Mouse (Mus musculus): ENCODE results near the gene Dct. TPM values are rescaled to one million over a fixed set of nuclear protein-coding genes. Genes with fewer than 3 reads are reported as not detected.

Dct gene
- polyA plus RNA-seq, 1 experiment, result 0.30 TPM

GRCm38 (mm10) chr14:118050431-118050830 lies 1.6 kb downstream of the Dct start:
- 69% methylated on average over 10 of the region's 10 CpGs for WGBS
- no peak for TF ChIP-seq POLR2A (IDR thresholded peaks at IDR 0.05; ENCODE audit: borderline replicate concordance, extremely low read depth, low read depth, low read length)
- TF ChIP-seq CTCF (IDR thresholded peaks at IDR 0.05; ENCODE audit: insufficient read depth, low read length), result no peak
- no peak for DNase-seq
- no peak overlapping the region for H3K4me3 ChIP-seq (replicated peaks; ENCODE audit: extremely low read depth, low read depth, low read length)
- H3K4me1 ChIP-seq (ENCODE audit: control insufficient read depth, insufficient read depth, low read length), result no peaks in the 10 kb centered on the region

- TF ChIP-seq POLR2A (IDR thresholded peaks at IDR 0.05; ENCODE audit: borderline replicate concordance, extremely low read depth, low read depth, low read length) (no peak), CTCF (IDR thresholded peaks at IDR 0.05; ENCODE audit: insufficient read depth, low read length) (no peak)
- no peaks in the 10 kb centered on the region for H3K4me1 ChIP-seq (ENCODE audit: control insufficient read depth, insufficient read depth, low read length)
- DNase-seq, result no peak
- WGBS, result 63% methylated on average over 12 of the region's 12 CpGs
- no peak overlapping the region for H3K4me3 ChIP-seq (replicated peaks; ENCODE audit: extremely low read depth, low read depth, low read length)
These were observed 2.3 kb downstream of the Dct start for GRCm38 (mm10) chr14:118049648-118050238.

DNA sequence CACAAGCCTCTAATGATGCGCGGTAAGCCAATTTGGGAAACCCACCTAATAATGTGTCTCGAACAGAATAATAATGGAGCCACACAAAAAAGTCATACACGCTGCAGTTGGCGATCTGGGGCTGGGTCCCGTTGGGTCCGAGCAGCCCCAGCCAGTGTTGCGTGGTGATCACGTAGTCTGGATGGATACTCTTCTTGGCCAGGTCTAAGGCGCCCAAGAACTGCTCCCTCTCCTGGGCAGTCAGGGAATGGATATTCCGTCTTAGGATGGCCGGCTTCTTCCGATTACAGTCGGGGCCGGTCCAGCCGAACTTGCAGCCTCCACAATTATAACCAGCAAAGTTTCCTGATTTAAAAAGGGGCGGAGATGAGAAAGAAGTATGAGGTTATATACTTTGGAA lies 9.1 kb downstream of the Dct start:
- Histone ChIP-seq H3K4me1 (ENCODE audit: control insufficient read depth, insufficient read depth, low read length) (no peaks in the 10 kb centered on the region; the same call in 1 of the 2 replicates), H3K4me3 (replicated peaks; ENCODE audit: extremely low read depth, low read depth, low read length) (no peak overlapping the region)
- WGBS, result 89% methylated on average over 17 of the region's 17 CpGs
- no peak for TF ChIP-seq CTCF (IDR thresholded peaks at IDR 0.05; ENCODE audit: insufficient read depth, low read length)
- TF ChIP-seq POLR2A (IDR thresholded peaks at IDR 0.05; ENCODE audit: borderline replicate concordance, extremely low read depth, low read depth, low read length), result no peak
- DNase-seq, result no peak

DNA sequence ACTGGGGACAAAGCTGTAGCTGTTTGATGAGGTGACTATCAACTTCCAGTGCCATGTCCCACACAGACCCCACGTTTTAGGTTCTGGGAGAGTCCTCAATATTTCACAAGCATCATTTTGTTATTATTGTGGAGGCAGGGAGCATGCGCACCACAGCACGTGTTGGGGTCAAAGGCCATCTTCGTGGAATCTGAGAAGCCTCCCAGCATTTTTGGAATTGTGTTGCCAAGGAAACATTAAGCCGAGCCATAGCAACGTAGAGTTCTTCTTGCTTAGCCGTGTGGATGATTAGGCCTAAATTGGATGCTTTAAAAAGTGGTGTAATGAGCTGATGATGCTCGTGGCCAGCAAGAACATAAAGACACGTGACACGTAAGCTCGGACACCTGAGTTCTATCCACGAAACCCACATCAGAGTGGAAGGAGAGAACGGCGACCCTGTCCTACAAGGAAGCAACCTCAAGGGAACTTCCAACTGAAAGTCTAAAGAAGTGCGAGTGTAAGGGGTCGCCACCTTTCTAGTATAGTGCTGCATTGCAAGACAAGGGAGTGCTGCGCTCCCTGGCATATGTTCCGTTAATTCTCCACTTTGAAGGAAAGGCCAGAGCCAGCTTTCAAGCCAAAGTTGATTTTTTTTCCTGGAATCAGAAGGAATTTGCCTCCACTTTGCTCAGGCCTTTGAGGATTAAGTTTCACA lies 9.8 kb downstream of the Dct start:
- DNase-seq, result no peak
- 84% methylated on average over 18 of the region's 18 CpGs for WGBS
- H3K4me3 ChIP-seq (replicated peaks; ENCODE audit: extremely low read depth, low read depth, low read length), result no peak overlapping the region
- H3K4me1 ChIP-seq (ENCODE audit: control insufficient read depth, insufficient read depth, low read length), result no peaks in the 10 kb centered on the region; the same call in 1 of the 2 replicates
- TF ChIP-seq CTCF (IDR thresholded peaks at IDR 0.05; ENCODE audit: insufficient read depth, low read length) (no peak), POLR2A (IDR thresholded peaks at IDR 0.05; ENCODE audit: borderline replicate concordance, extremely low read depth, low read depth, low read length) (no peak)

DNA sequence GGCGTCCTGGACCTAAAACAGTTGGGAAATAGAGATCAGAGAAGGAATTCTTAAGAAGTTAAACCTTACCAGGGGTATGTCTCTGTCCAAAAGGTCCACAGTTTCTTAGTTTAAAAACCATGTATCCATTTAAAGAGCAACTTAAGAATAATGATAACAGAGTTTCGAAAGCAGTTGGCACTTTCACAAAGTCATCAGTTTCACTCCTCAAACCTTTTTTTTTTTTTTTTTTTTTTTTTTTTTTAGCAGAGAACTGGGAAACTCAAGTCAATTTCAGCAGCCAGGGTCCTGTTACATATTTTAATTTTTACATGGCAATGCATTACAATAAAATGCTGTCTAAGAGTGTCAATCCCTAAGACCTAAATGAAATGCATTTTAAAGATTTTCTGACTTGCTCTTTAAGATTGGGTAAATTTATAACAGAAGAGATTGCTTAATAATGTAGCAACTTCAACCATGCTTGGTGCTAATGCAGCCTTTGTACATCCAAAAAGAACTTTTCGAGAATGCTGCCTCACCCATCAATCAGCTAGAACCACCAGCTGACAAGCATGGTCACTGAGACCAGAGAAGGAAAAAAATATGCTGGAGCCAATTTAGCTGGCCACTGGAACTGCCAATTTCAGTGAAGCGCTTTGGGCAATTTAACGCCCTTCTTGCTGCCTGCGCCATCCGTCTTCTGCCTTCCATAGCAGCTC lies 11.3 kb downstream of the Dct start:
- 73% methylated on average over 7 of the region's 7 CpGs for WGBS
- no peak for TF ChIP-seq CTCF (IDR thresholded peaks at IDR 0.05; ENCODE audit: insufficient read depth, low read length)
- no peak for TF ChIP-seq POLR2A (IDR thresholded peaks at IDR 0.05; ENCODE audit: borderline replicate concordance, extremely low read depth, low read depth, low read length)
- Histone ChIP-seq H3K4me1 (ENCODE audit: control insufficient read depth, insufficient read depth, low read length) (no peaks in the 10 kb centered on the region; the same call in 1 of the 2 replicates), H3K4me3 (replicated peaks; ENCODE audit: extremely low read depth, low read depth, low read length) (no peak overlapping the region)
- no peak for DNase-seq

DNA sequence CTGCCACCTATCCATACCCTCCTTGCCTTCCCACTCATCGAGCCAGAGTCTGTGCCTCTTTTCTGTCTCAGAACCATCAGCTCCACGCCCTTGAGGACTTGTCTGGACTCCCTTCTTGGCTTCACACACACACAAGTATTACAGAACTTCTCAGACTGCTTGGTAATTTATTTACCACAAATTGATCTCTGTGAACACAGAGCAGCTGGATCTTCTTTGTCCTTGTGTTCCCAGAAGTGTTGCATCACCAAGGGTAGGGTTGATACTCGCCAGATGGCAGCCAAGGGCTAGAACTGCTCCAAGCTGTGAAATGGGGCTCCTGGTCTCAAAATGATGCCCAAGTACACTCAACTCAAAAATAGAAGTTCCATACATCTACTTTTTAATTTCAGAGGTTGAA lies 13.0 kb downstream of the Dct start:
- Histone ChIP-seq H3K4me3 (replicated peaks; ENCODE audit: extremely low read depth, low read depth, low read length) (no peak overlapping the region), H3K4me1 (ENCODE audit: control insufficient read depth, insufficient read depth, low read length) (no peaks in the 10 kb centered on the region; the same call in 1 of the 2 replicates)
- TF ChIP-seq CTCF (IDR thresholded peaks at IDR 0.05; ENCODE audit: insufficient read depth, low read length) (no peak), POLR2A (IDR thresholded peaks at IDR 0.05; ENCODE audit: borderline replicate concordance, extremely low read depth, low read depth, low read length) (no peak)
- no peak for DNase-seq
- WGBS, result 65% methylated on average over 3 of the region's 3 CpGs

- no peak for DNase-seq
- no peaks in the 10 kb centered on the region for H3K4me1 ChIP-seq (ENCODE audit: control insufficient read depth, insufficient read depth, low read length)
- TF ChIP-seq POLR2A (IDR thresholded peaks at IDR 0.05; ENCODE audit: borderline replicate concordance, extremely low read depth, low read depth, low read length) (no peak), CTCF (IDR thresholded peaks at IDR 0.05; ENCODE audit: insufficient read depth, low read length) (no peak)
- 93% methylated on average over 3 of the region's 3 CpGs for WGBS
- no peak overlapping the region for H3K4me3 ChIP-seq (replicated peaks; ENCODE audit: extremely low read depth, low read depth, low read length)
These were observed 24.5 kb downstream of the Dct start for GRCm38 (mm10) chr14:118027564-118027963.

GRCm38 (mm10) chr14:118021867-118022543 lies 30.0 kb downstream of the Dct start:
- Histone ChIP-seq H3K4me3 (replicated peaks; ENCODE audit: extremely low read depth, low read depth, low read length) (no peak overlapping the region), H3K4me1 (ENCODE audit: control insufficient read depth, insufficient read depth, low read length) (no peaks in the 10 kb centered on the region)
- no peak for DNase-seq
- no peak for TF ChIP-seq POLR2A (IDR thresholded peaks at IDR 0.05; ENCODE audit: borderline replicate concordance, extremely low read depth, low read depth, low read length)
- TF ChIP-seq CTCF (IDR thresholded peaks at IDR 0.05; ENCODE audit: insufficient read depth, low read length), result no peak
- WGBS, result 82% methylated on average over 10 of the region's 10 CpGs

GRCm38 (mm10) chr14:118019314-118019713 lies 32.7 kb downstream of the Dct start:
- no peak for DNase-seq
- 51% methylated on average over 5 of the region's 5 CpGs for WGBS
- H3K4me1 ChIP-seq (ENCODE audit: control insufficient read depth, insufficient read depth, low read length), result no peaks in the 10 kb centered on the region
- no peak for TF ChIP-seq CTCF (IDR thresholded peaks at IDR 0.05; ENCODE audit: insufficient read depth, low read length)
- no peak for TF ChIP-seq POLR2A (IDR thresholded peaks at IDR 0.05; ENCODE audit: borderline replicate concordance, extremely low read depth, low read depth, low read length)
- H3K4me3 ChIP-seq (replicated peaks; ENCODE audit: extremely low read depth, low read depth, low read length), result no peak overlapping the region
